Mouse (Mus musculus) mesoderm, embryonic 11.5 days (tissue): ENCODE measurements around the gene Ago3.

Source experiments
- DNase-seq: peaks from one replicate; pipeline ENCODE4 v3.0.0-alpha.2; 2012; ENCODE audit warnings: low read depth, low spot score

Gene Ago3

GRCm38 (mm10) chr4:126423866-126424265, 5.5 kb downstream of the Ago3 start:
- no peak for DNase-seq

- DNase-seq = no peak
Measured at GRCm38 (mm10) chr4:126415707-126416106, 13.6 kb downstream of the Ago3 start.

- DNase-seq = no peak
Measured at GRCm38 (mm10) chr4:126412526-126412925, 16.8 kb downstream of the Ago3 start.

GRCm38 (mm10) chr4:126371497-126371896, 57.9 kb downstream of the Ago3 start:
- DNase-seq = no peak

- no peak for DNase-seq
Measured at GRCm38 (mm10) chr4:126360069-126360468, 69.3 kb downstream of the Ago3 start.

GRCm38 (mm10) chr4:126343451-126343850, 85.9 kb downstream of the Ago3 start:
- no peak for DNase-seq

- DNase-seq = no peak
Measured at GRCm38 (mm10) chr4:126339461-126339860, 89.9 kb downstream of the Ago3 start.

- no peak for DNase-seq
Measured at GRCm38 (mm10) chr4:126332358-126332757, 97.0 kb downstream of the Ago3 start.

- no peak for DNase-seq
Measured at GRCm38 (mm10) chr4:126331751-126332150, 97.6 kb downstream of the Ago3 start.

- no peak for DNase-seq
Measured at GRCm38 (mm10) chr4:126330295-126330694, 99.1 kb downstream of the Ago3 start.

GRCm38 (mm10) chr4:126326036-126326435, 103.3 kb downstream of the Ago3 start:
- no peak for DNase-seq

- DNase-seq = no peak
Measured at GRCm38 (mm10) chr4:126325281-126325861, 104.0 kb downstream of the Ago3 start, which contains the start of gene Tekt2. TSS of gene Tekt2 (minus strand) at chr4:126325688.

GRCm38 (mm10) chr4:126324861-126325260, 104.5 kb downstream of the Ago3 start:
- no peak for DNase-seq

- no peak for DNase-seq
Measured at GRCm38 (mm10) chr4:126322646-126323045, 106.7 kb downstream of the Ago3 start.

- DNase-seq = no peak
Measured at GRCm38 (mm10) chr4:126321854-126322511, 107.4 kb downstream of the Ago3 start.

GRCm38 (mm10) chr4:126321111-126321853, 108.1 kb downstream of the Ago3 start, which contains the start of gene Adprhl2:
TSS of gene Adprhl2 (minus strand) at chr4:126321703.
- DNase-seq = peak; percentile 98

GRCm38 (mm10) chr4:126319806-126320205, 109.5 kb downstream of the Ago3 start:
- no peak for DNase-seq

- DNase-seq = no peak
Measured at GRCm38 (mm10) chr4:126316443-126317040, 112.8 kb downstream of the Ago3 start.

GRCm38 (mm10) chr4:126315931-126316330, 113.4 kb downstream of the Ago3 start:
- no peak for DNase-seq

GRCm38 (mm10) chr4:126314393-126314792, 115.0 kb downstream of the Ago3 start:
- peak; percentile 43 for DNase-seq

- DNase-seq = no peak
Measured at GRCm38 (mm10) chr4:126313202-126313601, 116.2 kb downstream of the Ago3 start.

- DNase-seq = no peak
Measured at GRCm38 (mm10) chr4:126311566-126312200, 117.7 kb downstream of the Ago3 start.
